Mouse (Mus musculus): ENCODE measurements at regions not wholly inside any gene's neighbourhood (a gene's known extent, or its start where the extent isn't known, plus 50 kb on each side); places are given as distances from the start of the nearest gene placed in this dataset.

GRCm38 (mm10) chr1:183504103-183504841, 86.3 kb downstream of the Hhipl2 start:
- DNase-seq (ENCODE audit: low read depth, low spot score), result no peak

GRCm38 (mm10) chr1:183507893-183508292, 89.9 kb downstream of the Hhipl2 start:
- DNase-seq (ENCODE audit: low read depth, low spot score), result no peak

- DNase-seq (ENCODE audit: low read depth, low spot score), result no peak
Measured at GRCm38 (mm10) chr1:183510759-183511158, 92.7 kb downstream of the Hhipl2 start.

GRCm38 (mm10) chr1:183513876-183514275, 95.9 kb downstream of the Hhipl2 start:
- no peak for DNase-seq (ENCODE audit: low read depth, low spot score)

DNA sequence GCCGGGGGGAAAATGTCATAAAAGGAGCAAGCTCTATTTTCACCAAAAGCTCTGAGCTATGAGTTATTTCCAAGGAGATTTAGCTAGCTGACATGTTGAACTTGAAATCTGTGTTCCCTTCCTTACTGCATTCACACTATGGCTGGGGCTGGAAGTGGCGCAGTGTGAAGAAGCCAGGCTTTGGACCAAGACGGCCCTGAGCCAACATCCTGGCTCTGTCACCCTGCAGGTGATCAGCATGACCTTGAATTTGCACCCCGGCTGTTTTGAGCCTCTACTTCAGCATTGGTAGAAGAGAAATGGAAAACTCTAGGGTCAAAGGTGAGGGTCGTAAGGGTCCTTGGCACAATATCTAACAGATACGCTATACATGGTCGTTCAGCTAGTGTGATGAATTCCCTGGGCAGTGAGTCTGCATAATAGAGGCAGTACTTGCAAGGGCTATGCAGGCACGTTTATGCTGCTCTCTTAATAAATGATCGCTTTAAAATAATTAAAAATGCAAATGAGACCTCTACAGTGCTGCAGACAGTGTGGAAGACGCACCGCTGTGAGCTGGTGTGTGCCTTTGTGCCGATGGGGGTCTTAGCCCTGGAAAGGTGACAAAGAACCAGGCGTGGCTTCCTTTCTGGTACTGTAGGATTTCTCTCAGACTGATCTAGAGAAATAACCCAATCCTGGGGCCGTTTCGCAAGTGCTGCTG, 96.4 kb downstream of the Hhipl2 start:
- DNase-seq (ENCODE audit: low read depth, low spot score), result no peak

GRCm38 (mm10) chr1:183514984-183515287, 96.9 kb downstream of the Hhipl2 start:
- DNase-seq (ENCODE audit: low read depth, low spot score), result no peak

DNA sequence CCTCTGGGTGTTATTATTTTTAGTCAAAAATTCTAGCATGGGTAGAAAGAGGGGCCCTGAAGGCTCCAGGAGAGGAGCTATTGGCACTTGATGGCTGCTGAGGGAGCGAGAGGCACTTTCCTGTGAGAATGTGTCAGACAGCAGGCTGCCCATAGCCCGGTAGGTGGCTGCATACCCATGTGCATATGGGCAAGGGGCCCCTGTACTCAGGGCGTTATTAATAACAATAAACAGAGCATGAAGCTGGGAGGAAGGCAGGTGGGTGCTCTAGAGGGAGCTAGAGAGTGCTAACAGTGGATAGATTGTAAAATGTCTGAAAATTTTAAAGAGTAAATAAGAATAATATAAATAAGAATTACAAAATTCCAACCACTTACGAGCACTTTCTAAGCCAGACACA, 98.2 kb downstream of the Hhipl2 start:
- peak; percentile 5 for DNase-seq (ENCODE audit: low read depth, low spot score)

GRCm38 (mm10) chr1:183517236-183517635, 99.2 kb downstream of the Hhipl2 start:
- no peak for DNase-seq (ENCODE audit: low read depth, low spot score)

- no peak for DNase-seq (ENCODE audit: low read depth, low spot score)
Measured at GRCm38 (mm10) chr1:183521569-183521968, 103.6 kb downstream of the Hhipl2 start.

DNA sequence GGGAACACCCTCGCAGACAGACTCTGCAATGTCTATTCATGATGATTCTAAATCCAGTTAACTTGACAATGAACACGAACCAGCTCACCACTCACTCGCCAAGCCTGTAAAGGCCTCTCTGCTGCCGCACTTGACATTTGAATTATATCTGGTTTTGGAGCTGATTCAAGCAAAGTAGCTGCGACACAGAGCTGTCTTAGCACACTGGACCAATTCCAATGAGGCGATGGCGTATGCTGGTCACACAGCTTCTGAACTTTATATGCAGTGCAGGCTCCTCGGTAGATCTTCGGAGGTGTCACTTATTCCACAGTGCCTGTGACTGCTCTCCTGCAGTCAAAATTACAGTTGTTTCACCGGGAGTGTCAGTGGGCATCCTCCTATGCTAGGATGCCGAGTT, 115.4 kb downstream of the Hhipl2 start:
- DNase-seq (ENCODE audit: low read depth, low spot score), result no peak

DNA sequence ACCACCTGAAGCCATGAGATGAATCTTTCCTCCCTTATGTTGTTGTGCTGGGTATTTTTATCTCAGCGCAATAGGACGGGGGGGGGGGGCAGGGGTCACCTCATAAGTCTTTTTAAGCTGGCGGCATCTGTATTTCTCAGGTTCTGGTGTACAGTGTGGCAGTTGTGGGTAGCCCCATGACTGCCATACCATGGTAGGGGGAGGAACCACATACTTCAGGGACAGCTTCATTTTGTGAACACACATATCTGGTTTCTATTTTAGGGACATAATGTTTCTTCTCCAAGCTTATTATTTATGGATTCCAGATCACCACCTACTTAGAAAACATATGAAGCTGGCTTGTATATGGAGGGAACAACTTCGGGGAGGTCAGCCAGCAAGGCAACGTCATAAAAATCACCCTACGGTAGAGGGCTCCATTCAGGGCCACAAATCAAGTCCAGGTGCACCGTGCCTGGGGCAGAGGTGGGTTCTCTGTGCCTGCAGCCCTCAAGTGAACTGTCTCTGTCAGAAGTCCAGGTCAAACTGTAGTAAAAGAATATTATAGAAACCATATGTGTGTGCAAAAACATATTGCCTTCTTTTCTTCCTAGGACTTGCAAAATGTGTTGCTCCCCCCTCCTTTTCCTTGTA, 130.9 kb downstream of the Hhipl2 start:
- DNase-seq (ENCODE audit: low read depth, low spot score), result no peak

DNA sequence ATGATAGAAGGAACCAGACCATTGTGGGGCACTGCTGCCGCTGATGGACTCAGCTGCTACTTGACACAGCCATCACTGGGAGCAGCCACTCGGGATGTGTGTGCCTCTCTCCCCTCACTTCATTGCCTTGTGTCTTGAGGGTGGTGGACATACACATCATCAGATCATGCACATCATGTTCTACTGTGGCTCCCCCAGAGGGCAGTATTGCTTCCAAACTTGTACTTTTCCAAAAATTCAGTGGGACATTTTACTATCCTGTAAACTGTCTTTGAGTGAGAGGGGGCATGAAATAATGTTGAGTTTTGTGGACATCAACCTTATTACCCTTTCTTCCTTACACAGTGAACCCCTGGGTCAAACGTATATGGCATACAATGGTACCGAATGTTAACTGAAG, 134.6 kb downstream of the Hhipl2 start:
- DNase-seq (ENCODE audit: low read depth, low spot score), result no peak

DNA sequence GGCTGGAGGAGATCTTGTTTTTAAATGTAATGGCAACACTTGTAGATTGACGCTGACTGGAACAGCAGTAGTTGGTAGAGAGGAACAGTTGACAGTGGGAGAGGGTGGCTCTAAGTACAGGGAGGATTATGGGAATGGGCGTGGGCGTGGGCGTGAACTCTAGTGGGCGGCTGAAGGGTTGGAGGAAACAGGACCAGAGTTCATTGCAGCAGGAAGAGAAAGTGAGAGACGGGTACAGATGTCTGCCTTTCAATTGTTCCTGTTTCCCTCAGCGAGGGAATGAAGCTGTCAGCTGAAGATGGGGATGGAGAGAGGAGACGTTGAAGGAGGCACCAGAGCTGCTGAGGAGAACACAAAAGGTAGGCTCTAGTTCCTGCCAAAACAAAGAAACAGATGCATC, 135.2 kb downstream of the Hhipl2 start:
- DNase-seq (ENCODE audit: low read depth, low spot score), result no peak

DNA sequence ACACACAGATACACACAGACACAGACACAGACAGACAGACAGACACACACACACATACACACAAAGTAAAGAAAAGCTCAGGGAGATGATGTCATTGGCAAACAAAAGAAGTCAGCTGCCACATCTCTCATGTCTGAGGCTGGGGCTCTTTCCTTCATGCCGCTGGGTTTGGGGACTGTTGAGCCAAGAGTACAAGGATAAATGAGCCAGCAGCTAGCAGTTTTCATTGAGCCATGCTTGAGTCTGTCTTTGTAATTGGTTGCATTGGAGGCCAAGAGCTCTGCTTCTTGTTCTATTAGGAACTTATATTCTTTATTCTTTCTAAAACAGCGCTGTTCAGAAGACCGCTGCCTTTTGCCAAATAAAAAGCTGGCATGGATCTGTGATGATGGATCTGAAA, 144.8 kb downstream of the Hhipl2 start:
- DNase-seq (ENCODE audit: low read depth, low spot score), result no peak

GRCm38 (mm10) chr1:183573621-183574585, 155.9 kb downstream of the Hhipl2 start:
- no peak for DNase-seq (ENCODE audit: low read depth, low spot score)

GRCm38 (mm10) chr1:183584861-183585260, 166.8 kb downstream of the Hhipl2 start:
- DNase-seq (ENCODE audit: low read depth, low spot score), result no peak

DNA sequence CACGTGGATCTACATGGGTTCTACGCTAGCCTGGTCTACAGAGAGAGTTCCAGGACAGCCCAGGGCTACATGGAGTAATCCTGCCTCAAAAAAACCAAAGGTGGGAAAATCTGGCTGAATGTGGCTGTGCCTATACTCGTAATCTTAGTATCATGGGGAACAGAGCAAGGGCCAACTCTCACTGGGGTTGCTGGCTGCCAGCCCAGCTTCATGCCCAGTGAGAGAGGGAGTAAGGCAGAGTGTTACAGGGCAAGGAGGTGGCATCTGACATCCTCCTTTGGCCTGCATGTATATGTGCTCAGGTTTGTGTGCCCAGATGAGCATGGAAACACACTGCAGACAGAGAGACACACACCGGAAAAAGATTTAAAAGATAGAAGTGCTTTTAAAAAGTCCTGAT, 168.4 kb downstream of the Hhipl2 start:
- DNase-seq (ENCODE audit: low read depth, low spot score), result no peak

- DNase-seq (ENCODE audit: low read depth, low spot score), result no peak
Measured at GRCm38 (mm10) chr1:183595306-183595705, 177.3 kb downstream of the Hhipl2 start.

DNA sequence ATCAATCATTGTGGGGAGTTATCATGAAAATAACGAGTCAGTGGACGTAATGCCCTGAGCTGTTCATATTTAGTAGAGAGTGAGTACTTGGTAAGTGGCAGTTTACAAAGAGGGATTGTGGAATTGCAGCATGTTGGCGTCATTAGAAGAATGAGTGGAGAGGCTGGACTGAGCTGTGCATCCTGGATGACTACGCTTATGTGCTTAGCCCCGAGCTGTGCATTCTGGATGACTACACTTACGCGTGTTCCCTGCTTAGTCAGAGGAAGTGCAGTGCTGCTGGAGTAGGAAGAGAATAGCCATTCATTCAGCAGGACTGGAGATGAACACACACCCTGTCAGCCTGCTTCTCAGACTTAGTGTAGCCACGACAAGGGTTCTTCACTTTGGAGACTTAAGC, 182.5 kb downstream of the Hhipl2 start:
- peak; percentile 4 for DNase-seq (ENCODE audit: low read depth, low spot score)

- no peak for DNase-seq (ENCODE audit: low read depth, low spot score)
Measured at GRCm38 (mm10) chr1:183611966-183612694, 194.1 kb downstream of the Hhipl2 start.

- DNase-seq (ENCODE audit: low read depth, low spot score), result no peak
Measured at GRCm38 (mm10) chr1:183619451-183620059, 201.5 kb downstream of the Hhipl2 start.
